Mouse (Mus musculus): Measurements from ENCODE around the gene Alg9.

- TF ChIP-seq CTCF (IDR thresholded peaks at IDR 0.05; ENCODE audit: low read depth), result no peak
- TF ChIP-seq EP300 (optimal IDR thresholded peaks at IDR 0.05), result no peak
These were observed 107.4 kb downstream of the Alg9 start for GRCm38 (mm10) chr9:50882183-50882582.
